Mouse (Mus musculus): Measurements from ENCODE around the gene Tmem131l.

The Tmem131l gene

GRCm38 (mm10) chr3:84046206-84046605 lies 6.2 kb upstream of the Tmem131l start:
- no peak for DNase-seq (ENCODE audit: low read depth)

- DNase-seq (ENCODE audit: low read depth) = peak; percentile 64
Observed at GRCm38 (mm10) chr3:84041739-84042138, 1.8 kb upstream of the Tmem131l start.

- peak; percentile 95 for DNase-seq (ENCODE audit: low read depth)
Observed at GRCm38 (mm10) chr3:84040476-84041082, 604 bp upstream of the Tmem131l start.

GRCm38 (mm10) chr3:84038981-84039645 lies 862 bp downstream of the Tmem131l start:
- peak; percentile 74 for DNase-seq (ENCODE audit: low read depth)

GRCm38 (mm10) chr3:84038126-84038525 lies 1.8 kb downstream of the Tmem131l start:
- DNase-seq (ENCODE audit: low read depth) = no peak

GRCm38 (mm10) chr3:84037536-84037935 lies 2.4 kb downstream of the Tmem131l start:
- DNase-seq (ENCODE audit: low read depth) = no peak

GRCm38 (mm10) chr3:84036866-84037265 lies 3.1 kb downstream of the Tmem131l start:
- no peak for DNase-seq (ENCODE audit: low read depth)

GRCm38 (mm10) chr3:84035728-84036364 lies 4.1 kb downstream of the Tmem131l start:
- peak; percentile 85 for DNase-seq (ENCODE audit: low read depth)

GRCm38 (mm10) chr3:84034115-84034780 lies 5.7 kb downstream of the Tmem131l start:
- DNase-seq (ENCODE audit: low read depth) = no peak

- DNase-seq (ENCODE audit: low read depth) = no peak
Observed at GRCm38 (mm10) chr3:84032933-84033730, 6.8 kb downstream of the Tmem131l start.

- DNase-seq (ENCODE audit: low read depth) = no peak
Observed at GRCm38 (mm10) chr3:84032419-84032818, 7.6 kb downstream of the Tmem131l start.

GRCm38 (mm10) chr3:84031216-84031615 lies 8.8 kb downstream of the Tmem131l start:
- no peak for DNase-seq (ENCODE audit: low read depth)

- DNase-seq (ENCODE audit: low read depth) = no peak
Observed at GRCm38 (mm10) chr3:84028968-84029367, 11.0 kb downstream of the Tmem131l start.

- DNase-seq (ENCODE audit: low read depth) = no peak
Observed at GRCm38 (mm10) chr3:84027691-84028159, 12.2 kb downstream of the Tmem131l start.

GRCm38 (mm10) chr3:84024512-84025072 lies 15.4 kb downstream of the Tmem131l start:
- DNase-seq (ENCODE audit: low read depth) = no peak

- DNase-seq (ENCODE audit: low read depth) = peak; percentile 80
Observed at GRCm38 (mm10) chr3:84022723-84023122, 17.3 kb downstream of the Tmem131l start.

- no peak for DNase-seq (ENCODE audit: low read depth)
Observed at GRCm38 (mm10) chr3:84022201-84022584, 17.8 kb downstream of the Tmem131l start.

GRCm38 (mm10) chr3:84021217-84022200 lies 18.5 kb downstream of the Tmem131l start:
- DNase-seq (ENCODE audit: low read depth) = no peak

- DNase-seq (ENCODE audit: low read depth) = no peak
Observed at GRCm38 (mm10) chr3:84020528-84020927, 19.4 kb downstream of the Tmem131l start.

GRCm38 (mm10) chr3:84015484-84016016 lies 24.4 kb downstream of the Tmem131l start:
- DNase-seq (ENCODE audit: low read depth) = no peak
